Mouse (Mus musculus) embryonic fibroblast, embryonic 13.5 days (primary cell): ENCODE data around the gene Hal.

Experiments
- CTCF ChIP-seq: IDR thresholded peaks from 2 replicates; pipeline ENCODE4 v1.5.1; 2011; ENCODE audit warnings: mild to moderate bottlenecking, control low read depth, low read length, moderate library complexity, borderline replicate concordance; ENCODE audit not compliant: insufficient read depth
- POLR2A ChIP-seq: IDR thresholded peaks from 2 replicates; pipeline ENCODE4 v1.6.1; 2011; ENCODE audit warnings: low read depth, mild to moderate bottlenecking, control low read depth, low read length, moderate library complexity

DNA sequence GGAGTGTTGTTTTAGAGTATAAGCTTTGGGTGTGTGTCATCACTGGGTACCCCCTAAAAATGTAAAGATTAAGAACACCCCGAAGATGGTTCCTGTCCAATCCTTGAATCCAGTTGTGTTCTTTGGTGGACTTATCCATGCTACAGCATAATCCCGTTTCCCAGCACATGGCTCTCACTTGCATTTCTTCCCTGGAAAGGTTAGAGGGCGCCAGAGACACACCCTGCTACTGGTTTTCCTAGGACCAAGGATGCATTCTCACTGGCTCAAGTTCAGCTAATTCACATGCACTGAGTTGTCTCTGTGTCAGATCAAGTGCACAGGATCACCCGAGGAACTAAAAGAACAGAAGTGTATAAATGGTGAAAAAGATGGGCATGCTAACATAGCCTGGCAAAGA, 1.9 kb upstream of the Hal start:
- TF ChIP-seq CTCF (peak; percentile 24; the same call in 1 of the 2 replicates), POLR2A (no peak)
